Mouse (Mus musculus) cerebellum, adult 2 months (tissue): ENCODE data around the gene Slc24a3.

Experiments used
- CTCF ChIP-seq: fragments of 200-500 bp; IDR thresholded peaks from 2 replicates; pipeline ENCODE4 v1.5.1; 2011; ENCODE audit warnings: low read depth, mild to moderate bottlenecking, control low read depth, low read length, moderate library complexity, borderline replicate concordance; ENCODE audit not compliant: insufficient read depth
- POLR2A ChIP-seq: fragments of 200-500 bp; IDR thresholded peaks from 2 replicates; pipeline ENCODE4 v1.6.1; 2011; ENCODE audit warnings: low read length, control low read depth, borderline replicate concordance; ENCODE audit not compliant: insufficient read depth

DNA sequence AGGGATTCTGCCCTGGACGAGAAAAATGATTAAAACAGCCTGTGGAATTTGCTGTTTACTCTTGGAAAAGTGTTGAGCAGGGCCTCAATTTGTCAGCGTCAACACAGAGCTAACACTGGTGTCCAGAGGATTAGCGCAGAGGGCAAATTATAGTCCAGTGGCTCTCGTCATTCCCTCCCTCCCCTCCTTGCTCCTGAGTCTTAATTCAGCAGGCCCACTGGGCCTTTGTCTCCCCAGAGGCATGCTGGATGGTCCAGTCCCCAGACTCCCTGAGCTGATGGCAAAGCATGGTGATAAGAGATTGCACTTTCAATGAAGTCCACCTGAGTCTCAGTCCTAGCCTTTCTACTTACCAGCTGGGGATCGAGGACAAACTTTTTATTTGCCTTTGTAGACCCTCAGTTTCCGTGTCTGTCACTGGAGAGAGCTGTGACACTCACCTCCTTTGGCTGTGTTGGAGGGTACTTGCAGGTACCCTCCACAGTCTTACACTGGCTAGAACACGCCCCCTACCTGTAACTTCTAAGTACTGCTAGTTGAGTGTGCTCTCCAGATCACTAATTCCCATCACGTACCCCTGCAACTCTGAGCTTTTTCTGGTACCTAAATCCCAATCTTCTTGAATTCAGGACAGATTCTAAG lies 289.7 kb downstream of the Slc24a3 start:
- TF ChIP-seq POLR2A (no peak), CTCF (0 out of 2 replicates have a peak, but pooled peaks have one; percentile 12)
